Mouse (Mus musculus) stomach, postnatal 0 days (tissue): ENCODE measurements at regions not wholly inside any gene's neighbourhood (a gene's known extent, or its start where the extent isn't known, plus 50 kb on each side); places are given as distances from the start of the nearest gene placed in this dataset.

Experiments used
- ATAC-seq: fragments of 200-750 bp; cut with Nextera tagmentation; 2 replicates; pipeline ENCODE4 v1.8.0; 2017; ENCODE audit not compliant: low FRiP score, low TSS enrichment
- DNase-seq: peaks from one replicate; pipeline ENCODE4 v3.0.0-alpha.2; 2016; ENCODE audit warnings: low spot score
- H3K27ac ChIP-seq: fragments of 300-500 bp; sonication (generic); replicated peaks from 2 replicates; pipeline ENCODE4 v1.5.1; 2014; ENCODE audit warnings: mild to moderate bottlenecking, control low read depth
- H3K27me3 ChIP-seq: fragments of 300-500 bp; sonication (generic); 2 replicates; pipeline ENCODE4 v1.6.1; 2014; ENCODE audit warnings: low read length; ENCODE audit not compliant: control insufficient read depth, insufficient read depth
- H3K36me3 ChIP-seq: fragments of 300-500 bp; sonication (generic); 2 replicates; pipeline ENCODE4 v1.6.1; 2014; ENCODE audit warnings: low read length, mixed read lengths; ENCODE audit not compliant: control insufficient read depth, insufficient read depth
- H3K4me1 ChIP-seq: fragments of 300-500 bp; sonication (generic); replicated peaks from 2 replicates; pipeline ENCODE4 v1.6.1; 2014; ENCODE audit warnings: antibody characterized with exemption; ENCODE audit not compliant: control insufficient read depth, insufficient read depth
- H3K4me2 ChIP-seq: fragments of 300-500 bp; sonication (generic); replicated peaks from 2 replicates; pipeline ENCODE4 v1.6.1; 2014; ENCODE audit warnings: low read depth, mild to moderate bottlenecking, control low read depth, moderate library complexity
- H3K4me3 ChIP-seq: fragments of 300-500 bp; sonication (generic); 2 replicates; pipeline ENCODE4 v1.5.1; 2014; ENCODE audit warnings: low read depth, low read length, control low read depth
- H3K9ac ChIP-seq: fragments of 300-500 bp; sonication (generic); 2 replicates; pipeline ENCODE4 v1.6.1; 2014; ENCODE audit warnings: mild to moderate bottlenecking, low read length, control low read depth, mixed read lengths
- H3K9me3 ChIP-seq: fragments of 300-500 bp; sonication (generic); 2 replicates; pipeline ENCODE4 v1.6.1; 2016; ENCODE audit warnings: low read length; ENCODE audit not compliant: control insufficient read depth
- CTCF ChIP-seq: IDR thresholded peaks from 2 replicates; pipeline ENCODE4 v1.5.1; 2016; ENCODE audit warnings: antibody characterized with exemption, low read depth, mild to moderate bottlenecking, moderate library complexity
- EP300 ChIP-seq: optimal IDR thresholded peaks from 2 replicates; pipeline ENCODE3; 2016; ENCODE audit warnings: antibody characterized with exemption
- WGBS: fragments of 180-500 bp; shearing (Covaris S2); extraction: QIAGEN DNeasy Blood & Tissue Kit; methylation state at CpG from one replicate; pipeline ENCODE4 v1.1.7; 2014; 5-methylcytosine and 5-hydroxymethylcytosine counted together

GRCm38 (mm10) chr9:46599931-46600708, 280.3 kb upstream of the 4931429L15Rik start:
- H3K4me2 ChIP-seq: no peak overlapping the region
- H3K27me3 ChIP-seq: no peaks in the 10 kb centered on the region
- DNase-seq: no peak
- 22% methylated on average over 8 of the region's 8 CpGs for WGBS
- ATAC-seq: no peak
- no peaks in the 10 kb centered on the region for H3K9me3 ChIP-seq
- H3K36me3 ChIP-seq: no peaks in the 10 kb centered on the region
- H3K9ac ChIP-seq: no peak overlapping the region
- no peak overlapping the region for H3K27ac ChIP-seq
- H3K4me1 ChIP-seq: no peaks in the 10 kb centered on the region
- no peak overlapping the region for H3K4me3 ChIP-seq
- TF ChIP-seq CTCF: no peak

GRCm38 (mm10) chr9:46598518-46598917, 278.7 kb upstream of the 4931429L15Rik start:
- TF ChIP-seq EP300 (no peak), CTCF (no peak)
- Histone ChIP-seq H3K9ac (no peak overlapping the region), H3K27me3 (no peaks in the 10 kb centered on the region), H3K4me3 (no peak overlapping the region), H3K4me1 (no peaks in the 10 kb centered on the region), H3K4me2 (no peak overlapping the region), H3K36me3 (no peaks in the 10 kb centered on the region), H3K27ac (no peak overlapping the region), H3K9me3 (no peaks in the 10 kb centered on the region)
- DNase-seq: no peak
- whole genome bisulfite sequencing: 92% methylated on average over 6 of the region's 6 CpGs
- no peak for ATAC-seq

- WGBS: 78% methylated on average over 6 of the region's 6 CpGs
- ATAC-seq: no peak
- H3K36me3 ChIP-seq: no peaks in the 10 kb centered on the region
These were observed 273.7 kb upstream of the 4931429L15Rik start for GRCm38 (mm10) chr9:46593444-46593843.

GRCm38 (mm10) chr9:46592908-46593307, 273.1 kb upstream of the 4931429L15Rik start:
- Histone ChIP-seq H3K27ac (no peak overlapping the region), H3K4me3 (no peak overlapping the region), H3K27me3 (no peaks in the 10 kb centered on the region), H3K9me3 (no peaks in the 10 kb centered on the region), H3K36me3 (no peaks in the 10 kb centered on the region), H3K9ac (no peak overlapping the region), H3K4me1 (no peaks in the 10 kb centered on the region), H3K4me2 (no peak overlapping the region)
- no peak for ATAC-seq
- 92% methylated on average over 7 of the region's 7 CpGs for WGBS
- TF ChIP-seq EP300 (no peak), CTCF (no peak)
- no peak for DNase-seq

More at GRCm38 (mm10) chr9:46593444-46593843, 273.7 kb upstream of the 4931429L15Rik start:
- H3K4me3 ChIP-seq: no peak overlapping the region
- H3K27me3 ChIP-seq: no peaks in the 10 kb centered on the region
- no peak overlapping the region for H3K27ac ChIP-seq
- no peaks in the 10 kb centered on the region for H3K4me1 ChIP-seq
- H3K4me2 ChIP-seq: no peak overlapping the region
- TF ChIP-seq EP300 (no peak), CTCF (no peak)
- DNase-seq: no peak
- H3K9ac ChIP-seq: no peak overlapping the region
- no peaks in the 10 kb centered on the region for H3K9me3 ChIP-seq

GRCm38 (mm10) chr9:46586818-46587217, 267.0 kb upstream of the 4931429L15Rik start:
- 67% methylated on average over 8 of the region's 8 CpGs for WGBS
- no peaks in the 10 kb centered on the region for H3K4me1 ChIP-seq
- TF ChIP-seq CTCF (no peak), EP300 (no peak)
- H3K4me3 ChIP-seq: no peak overlapping the region
- H3K4me2 ChIP-seq: no peak overlapping the region
- H3K27ac ChIP-seq: no peak overlapping the region
- no peaks in the 10 kb centered on the region for H3K27me3 ChIP-seq
- ATAC-seq: no peak
- H3K9me3 ChIP-seq: no peaks in the 10 kb centered on the region
- no peaks in the 10 kb centered on the region for H3K36me3 ChIP-seq
- no peak for DNase-seq
- H3K9ac ChIP-seq: no peak overlapping the region

- WGBS: 37% methylated on average over 4 of the region's 4 CpGs
- no peak overlapping the region for H3K4me3 ChIP-seq
- H3K27ac ChIP-seq: no peak overlapping the region
- DNase-seq (no peak), ATAC-seq (no peak)
- H3K36me3 ChIP-seq: no peaks in the 10 kb centered on the region
- no peaks in the 10 kb centered on the region for H3K27me3 ChIP-seq
- H3K9me3 ChIP-seq: no peaks in the 10 kb centered on the region
- no peaks in the 10 kb centered on the region for H3K4me1 ChIP-seq
- TF ChIP-seq CTCF (no peak), EP300 (no peak)
- no peak overlapping the region for H3K4me2 ChIP-seq
- H3K9ac ChIP-seq: no peak overlapping the region
These were observed 262.1 kb upstream of the 4931429L15Rik start for GRCm38 (mm10) chr9:46581844-46582243.
